Mouse (Mus musculus): Measurements from ENCODE around the gene Fscn3. TPM values are rescaled to one million over a fixed set of nuclear protein-coding genes. Genes with fewer than 3 reads are reported as not detected.

Fscn3 gene
- polyA plus RNA-seq, 1 experiment: not detected

DNA sequence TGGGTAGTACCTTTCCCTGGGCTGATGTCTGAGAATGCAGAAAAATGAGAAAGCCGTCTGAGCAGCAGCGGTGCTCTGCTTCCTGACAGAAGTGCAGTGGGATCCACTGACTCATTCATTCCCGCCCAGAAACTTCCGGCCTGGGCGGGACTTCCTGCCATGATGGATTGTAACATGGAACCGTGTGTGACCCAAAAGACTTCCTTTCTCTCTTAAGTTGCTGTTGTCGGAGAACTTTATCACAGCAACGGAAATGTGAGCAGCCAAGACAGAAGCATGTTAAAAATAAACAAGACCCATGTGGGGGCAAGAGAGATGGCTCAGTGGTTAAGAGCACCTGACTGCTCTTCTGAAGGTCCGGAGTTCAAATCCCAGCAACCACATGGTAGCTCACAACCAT lies 17.5 kb upstream of the Fscn3 start:
- no peak for TF ChIP-seq POLR2A (IDR thresholded peaks at IDR 0.05; ENCODE audit: low read depth, low read length)
- no peak for TF ChIP-seq CTCF (IDR thresholded peaks at IDR 0.05; ENCODE audit: borderline replicate concordance, insufficient read depth, low read length)
- no peak overlapping the region for H3K27ac ChIP-seq (ENCODE audit: insufficient read depth, low read length)
- H3K4me3 ChIP-seq (ENCODE audit: insufficient read depth, low read length): no peak overlapping the region
- H3K4me1 ChIP-seq (ENCODE audit: control insufficient read depth, insufficient read depth, low read length): no peaks in the 10 kb centered on the region

DNA sequence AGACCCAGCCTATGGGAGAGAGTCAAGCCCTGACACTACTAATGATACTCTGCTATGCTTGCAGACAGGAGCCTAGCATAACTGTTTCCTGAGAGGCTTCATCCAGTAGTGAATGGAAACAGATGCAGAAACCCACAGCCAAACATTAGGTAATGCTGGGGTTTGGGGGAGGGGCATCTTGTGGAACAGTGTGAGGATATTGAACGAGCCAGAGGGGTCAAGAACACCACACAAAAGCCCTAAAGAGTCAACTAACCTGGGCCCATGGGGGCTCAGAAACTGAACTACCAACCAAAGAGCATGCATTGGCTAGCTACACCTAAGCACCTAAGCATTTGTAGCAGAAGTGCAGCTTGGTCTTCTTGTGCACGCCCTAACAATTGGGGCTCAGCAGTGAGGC lies 16.4 kb upstream of the Fscn3 start:
- Histone ChIP-seq H3K4me1 (ENCODE audit: control insufficient read depth, insufficient read depth, low read length) (no peaks in the 10 kb centered on the region), H3K4me3 (ENCODE audit: insufficient read depth, low read length) (no peak overlapping the region), H3K27ac (ENCODE audit: insufficient read depth, low read length) (no peak overlapping the region)
- no peak for TF ChIP-seq POLR2A (IDR thresholded peaks at IDR 0.05; ENCODE audit: low read depth, low read length)
- TF ChIP-seq CTCF (IDR thresholded peaks at IDR 0.05; ENCODE audit: borderline replicate concordance, insufficient read depth, low read length): no peak

DNA sequence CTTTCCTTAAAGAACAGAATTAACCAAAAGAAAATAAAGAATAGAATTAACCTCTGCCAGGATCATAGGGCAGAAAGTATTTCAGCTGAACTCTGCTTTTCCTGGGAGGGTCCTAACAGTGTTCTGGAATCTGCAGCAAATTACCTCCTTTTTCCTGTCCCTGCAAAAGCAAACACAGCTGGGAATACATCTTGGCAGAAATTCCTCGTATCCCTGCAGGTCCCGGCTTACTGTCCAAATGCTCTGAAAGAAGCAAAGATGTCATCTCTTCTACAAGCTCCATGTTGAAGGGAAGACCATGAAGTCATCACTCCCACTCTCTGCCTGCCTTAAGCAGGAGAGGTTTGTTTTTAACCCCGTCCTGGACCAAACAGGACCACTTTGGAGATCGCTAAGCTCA lies 10.6 kb upstream of the Fscn3 start:
- Histone ChIP-seq H3K27ac (ENCODE audit: insufficient read depth, low read length) (no peak overlapping the region), H3K4me3 (ENCODE audit: insufficient read depth, low read length) (no peak overlapping the region), H3K4me1 (ENCODE audit: control insufficient read depth, insufficient read depth, low read length) (0 out of 2 replicates have a peak, but pooled peaks cover 3% of the 10 kb centered on the region)
- TF ChIP-seq CTCF (IDR thresholded peaks at IDR 0.05; ENCODE audit: borderline replicate concordance, insufficient read depth, low read length) (no peak), POLR2A (IDR thresholded peaks at IDR 0.05; ENCODE audit: low read depth, low read length) (no peak)

DNA sequence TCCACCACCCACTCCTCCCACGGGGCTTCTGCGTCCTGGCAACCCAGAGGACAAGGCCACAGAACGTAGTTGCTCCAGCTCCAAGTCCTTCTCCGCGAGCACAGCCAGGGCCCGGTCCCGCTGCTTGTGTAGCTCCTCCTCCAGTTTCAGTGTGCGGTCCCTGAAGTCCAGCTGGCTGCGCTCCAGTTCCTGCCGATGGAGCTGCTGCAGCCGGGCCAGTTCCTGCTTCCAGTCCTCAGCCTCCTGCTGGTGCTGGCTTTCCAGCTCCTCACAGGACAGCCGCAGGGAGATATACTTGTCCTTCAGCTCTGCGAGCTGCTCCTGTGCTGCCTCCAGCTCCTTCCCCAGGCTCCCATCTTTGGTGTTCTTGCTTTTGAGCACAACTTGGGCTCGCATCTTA lies 9.1 kb upstream of the Fscn3 start:
- H3K4me3 ChIP-seq (ENCODE audit: insufficient read depth, low read length): no peak overlapping the region
- TF ChIP-seq CTCF (IDR thresholded peaks at IDR 0.05; ENCODE audit: borderline replicate concordance, insufficient read depth, low read length) (no peak), POLR2A (IDR thresholded peaks at IDR 0.05; ENCODE audit: low read depth, low read length) (no peak)
- H3K4me1 ChIP-seq (ENCODE audit: control insufficient read depth, insufficient read depth, low read length): peaks cover 3% of the 10 kb centered on the region; the same call in 1 of the 2 replicates
- H3K27ac ChIP-seq (ENCODE audit: insufficient read depth, low read length): no peak overlapping the region

DNA sequence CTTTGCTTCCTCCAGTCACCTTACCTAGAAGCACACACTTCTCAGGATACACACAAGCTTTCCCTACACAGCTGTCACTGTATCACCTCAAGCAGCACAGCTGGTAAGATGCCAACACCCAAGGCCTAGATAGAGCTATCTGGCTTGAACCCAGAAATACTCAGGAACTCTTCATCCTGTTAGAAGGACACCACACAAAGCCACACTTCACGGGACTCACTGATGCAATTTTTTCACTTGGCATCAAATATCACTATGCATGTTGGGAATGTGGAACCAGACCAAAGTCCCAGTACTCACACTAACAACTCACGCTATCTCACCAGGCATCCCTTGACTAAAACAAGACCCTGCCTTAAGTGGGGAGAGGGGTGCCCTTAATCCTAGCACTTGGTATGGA lies 7.9 kb upstream of the Fscn3 start:
- Histone ChIP-seq H3K4me3 (ENCODE audit: insufficient read depth, low read length) (peak overlapping the region; percentile 21), H3K27ac (ENCODE audit: insufficient read depth, low read length) (no peak overlapping the region), H3K4me1 (ENCODE audit: control insufficient read depth, insufficient read depth, low read length) (peaks cover 3% of the 10 kb centered on the region; the same call in 1 of the 2 replicates)
- TF ChIP-seq POLR2A (IDR thresholded peaks at IDR 0.05; ENCODE audit: low read depth, low read length): no peak

DNA sequence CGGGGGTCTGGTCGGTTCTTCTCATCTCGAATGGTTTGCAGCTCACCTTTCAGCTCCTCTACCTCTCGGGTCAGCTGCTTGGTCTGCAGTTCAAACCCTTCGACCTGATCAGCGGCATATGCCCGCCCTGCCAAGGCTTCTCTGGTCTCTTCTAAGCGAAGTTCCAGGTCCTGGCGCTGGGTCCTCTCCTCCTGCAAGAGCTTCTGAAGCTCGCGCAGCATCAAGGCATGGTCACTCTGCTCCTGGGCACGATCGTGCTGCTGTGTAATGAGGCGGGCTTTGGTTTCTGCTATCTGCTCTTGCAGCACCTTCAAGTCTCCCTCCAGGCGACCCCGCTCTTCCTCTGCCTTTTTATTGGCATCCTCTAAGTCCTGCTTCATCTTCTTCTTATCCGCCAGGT lies 7.2 kb upstream of the Fscn3 start:
- TF ChIP-seq CTCF (IDR thresholded peaks at IDR 0.05; ENCODE audit: borderline replicate concordance, insufficient read depth, low read length): no peak
- no peak for TF ChIP-seq POLR2A (IDR thresholded peaks at IDR 0.05; ENCODE audit: low read depth, low read length)
- Histone ChIP-seq H3K4me3 (ENCODE audit: insufficient read depth, low read length) (peak overlapping the region; percentile 67), H3K4me1 (ENCODE audit: control insufficient read depth, insufficient read depth, low read length) (peaks cover 5% of the 10 kb centered on the region; the same call in 1 of the 2 replicates)

DNA sequence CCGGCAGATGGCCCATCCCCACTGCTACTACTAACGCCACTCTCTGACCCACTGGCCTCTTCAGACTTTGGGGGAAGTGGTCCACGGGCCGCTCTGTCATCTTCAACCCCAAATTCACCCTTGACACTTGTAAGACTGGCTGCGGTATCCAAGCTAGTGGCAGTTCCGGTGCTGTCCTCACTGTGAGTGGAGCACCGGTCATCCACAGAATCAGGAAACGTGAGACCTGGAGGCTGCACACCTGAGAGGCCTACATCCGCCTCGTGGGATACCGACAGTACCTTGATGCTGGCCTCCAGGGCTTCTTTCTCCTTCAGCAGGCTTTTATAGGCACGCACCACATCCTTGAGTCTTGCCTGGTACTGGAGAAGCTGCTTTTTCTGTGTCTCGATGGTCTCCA lies 6.7 kb upstream of the Fscn3 start:
- peak overlapping the region; percentile 67 for H3K4me3 ChIP-seq (ENCODE audit: insufficient read depth, low read length)
- H3K4me1 ChIP-seq (ENCODE audit: control insufficient read depth, insufficient read depth, low read length): peaks cover 5% of the 10 kb centered on the region; the same call in 1 of the 2 replicates
- TF ChIP-seq CTCF (IDR thresholded peaks at IDR 0.05; ENCODE audit: borderline replicate concordance, insufficient read depth, low read length) (no peak), POLR2A (IDR thresholded peaks at IDR 0.05; ENCODE audit: low read depth, low read length) (no peak)
- peak overlapping the region; percentile 51 for H3K27ac ChIP-seq (ENCODE audit: insufficient read depth, low read length)

More for the DNA sequence above, 7.2 kb upstream of the Fscn3 start:
- no peak overlapping the region for H3K27ac ChIP-seq (ENCODE audit: insufficient read depth, low read length)

DNA sequence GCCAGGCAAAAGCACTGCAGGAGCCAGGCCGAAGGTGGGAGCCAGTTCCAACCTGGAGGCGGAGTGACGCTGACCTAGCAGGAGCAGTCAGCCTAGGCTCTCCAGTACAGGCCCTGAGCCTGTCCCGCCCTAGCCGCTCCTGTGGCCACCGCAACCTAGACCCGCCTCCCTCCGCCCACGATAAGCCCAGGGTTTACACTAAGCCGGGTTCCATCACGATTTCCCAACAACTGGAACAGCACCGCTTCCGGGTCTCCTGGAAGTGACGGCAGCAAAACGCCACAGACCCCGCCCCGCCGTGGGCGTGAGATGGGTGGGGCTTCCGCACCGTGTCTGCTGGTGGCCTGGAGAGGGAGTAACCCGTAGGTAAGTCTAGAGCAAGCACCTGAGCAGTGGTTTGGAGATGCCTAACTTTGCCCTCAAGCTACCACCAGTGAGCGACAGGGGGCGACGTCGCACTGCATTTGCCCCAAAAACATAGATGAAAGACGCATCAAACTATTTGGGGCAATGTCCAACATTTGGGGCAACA lies 6.1 kb upstream of the Fscn3 start:
- TF ChIP-seq CTCF (IDR thresholded peaks at IDR 0.05; ENCODE audit: borderline replicate concordance, insufficient read depth, low read length) (peak; percentile 83; the same call in 1 of the 2 replicates), POLR2A (IDR thresholded peaks at IDR 0.05; ENCODE audit: low read depth, low read length) (peak; percentile 84)
- Histone ChIP-seq H3K27ac (ENCODE audit: insufficient read depth, low read length) (peak overlapping the region; percentile 51), H3K4me3 (ENCODE audit: insufficient read depth, low read length) (peak overlapping the region; percentile 67), H3K4me1 (ENCODE audit: control insufficient read depth, insufficient read depth, low read length) (peaks cover 5% of the 10 kb centered on the region; the same call in 1 of the 2 replicates)

DNA sequence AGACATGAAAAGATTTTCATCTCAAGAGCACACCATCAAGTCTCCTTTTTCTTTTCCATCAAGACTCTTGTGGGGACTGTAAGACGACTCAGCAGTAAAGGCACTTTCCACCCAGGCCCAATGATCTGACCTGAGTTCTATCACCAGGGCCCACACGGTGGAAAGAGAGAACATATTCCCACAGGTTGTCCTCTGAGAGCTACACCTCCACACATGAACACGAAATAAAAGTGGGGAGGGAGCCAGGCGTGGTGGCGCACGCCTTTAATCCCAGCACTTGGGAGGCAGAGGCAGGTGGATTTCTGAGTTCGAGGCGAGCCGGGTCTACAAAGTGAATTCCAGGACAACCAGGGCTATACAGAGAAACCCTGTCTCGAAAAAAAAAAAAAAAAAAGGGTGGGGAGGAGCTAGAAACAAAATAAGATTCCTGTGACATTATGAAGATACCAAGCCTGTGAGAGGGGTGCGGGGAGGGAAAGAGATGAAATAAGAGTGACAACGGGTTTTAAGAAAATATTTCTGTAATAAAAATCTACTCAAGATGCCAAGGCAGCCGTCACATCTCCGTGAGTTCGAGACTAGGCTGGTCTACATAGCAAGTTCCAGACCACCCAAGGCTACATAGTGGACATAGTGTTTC lies 4.8 kb upstream of the Fscn3 start:
- 0 out of 2 replicates have a peak overlapping the region, but pooled peaks have one; percentile 3 for H3K4me3 ChIP-seq (ENCODE audit: insufficient read depth, low read length)
- TF ChIP-seq POLR2A (IDR thresholded peaks at IDR 0.05; ENCODE audit: low read depth, low read length) (no peak), CTCF (IDR thresholded peaks at IDR 0.05; ENCODE audit: borderline replicate concordance, insufficient read depth, low read length) (no peak)
- H3K27ac ChIP-seq (ENCODE audit: insufficient read depth, low read length): peak overlapping the region; percentile 45
- peaks cover 5% of the 10 kb centered on the region; the same call in 1 of the 2 replicates for H3K4me1 ChIP-seq (ENCODE audit: control insufficient read depth, insufficient read depth, low read length)

DNA sequence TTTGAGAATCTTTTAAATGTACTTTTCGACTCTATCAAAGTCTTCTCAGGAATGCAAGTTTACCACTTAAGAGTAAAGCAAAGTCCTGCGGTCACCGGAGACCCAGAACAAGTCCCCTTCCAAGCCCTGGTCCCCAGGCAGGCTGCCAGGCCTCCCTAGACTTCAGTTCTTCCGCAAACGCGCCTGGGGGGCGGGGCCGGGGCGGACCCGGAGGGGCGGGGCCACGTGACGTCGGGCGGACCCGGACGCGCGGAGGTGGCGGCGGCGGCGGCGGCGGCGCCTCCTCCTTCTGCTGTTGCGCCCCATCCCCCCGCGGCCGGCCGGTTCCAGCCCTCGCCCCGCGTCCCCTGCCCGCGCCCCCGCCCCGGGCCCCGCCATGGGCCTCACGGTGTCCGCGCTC lies 4.3 kb upstream of the Fscn3 start, which contains the start of gene Arf5:
Gene Arf5, plus strand, starts transcription at position 248 of the 400 bp plus-strand sequence.
- Histone ChIP-seq H3K4me3 (ENCODE audit: insufficient read depth, low read length) (peak within 1 kb of the TSS; percentile 90), H3K4me1 (ENCODE audit: control insufficient read depth, insufficient read depth, low read length) (peaks cover 5% of the 10 kb centered on the region; the same call in 1 of the 2 replicates), H3K27ac (ENCODE audit: insufficient read depth, low read length) (peak within 1 kb of the TSS; percentile 45)
- TF ChIP-seq POLR2A (IDR thresholded peaks at IDR 0.05; ENCODE audit: low read depth, low read length) (peak; percentile 72), CTCF (IDR thresholded peaks at IDR 0.05; ENCODE audit: borderline replicate concordance, insufficient read depth, low read length) (no peak)

Measured in embryonic fibroblast, embryonic 13.5 days (primary cell).